Mouse (Mus musculus): ENCODE results near the gene Gm11487. TPM values are rescaled to one million over a fixed set of nuclear protein-coding genes. Genes with fewer than 3 reads are reported as not detected.
"Not testable (repeated sequence)": the region's sequence is repeated elsewhere in the genome, so short reads cannot be mapped to it uniquely, and the experiment has no call there.

Gene Gm11487
- polyA plus RNA-seq (2016; fragmentation: Nextera tagmentation; extraction: Ambion mirVana), result not detected in 2 replicates

DNA sequence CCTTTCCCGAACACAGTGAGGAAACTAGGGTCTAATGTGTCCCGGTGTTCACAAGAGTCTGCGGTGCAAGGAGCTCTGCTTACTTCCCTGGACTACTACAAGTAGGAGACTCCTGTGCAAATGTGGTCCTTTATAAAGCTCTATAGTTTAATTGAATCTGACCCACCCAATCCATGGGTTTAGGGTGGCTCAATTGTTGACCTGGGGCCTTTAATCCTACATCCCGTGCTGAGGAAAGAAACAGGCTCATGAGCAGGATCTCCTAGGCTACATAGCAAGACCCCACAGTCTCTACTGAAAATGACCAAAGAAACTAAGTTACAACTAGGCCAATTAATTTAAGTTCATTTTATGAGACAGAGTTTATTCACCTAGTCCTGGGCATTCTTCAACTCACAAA, at the start of gene Gm11487:
Gene Gm11487 (minus strand): TSS at position 101 of the 400 bp plus-strand sequence.
- H3K27ac ChIP-seq; H3K36me3 ChIP-seq (replicated peaks): not testable (repeated sequence)

DNA sequence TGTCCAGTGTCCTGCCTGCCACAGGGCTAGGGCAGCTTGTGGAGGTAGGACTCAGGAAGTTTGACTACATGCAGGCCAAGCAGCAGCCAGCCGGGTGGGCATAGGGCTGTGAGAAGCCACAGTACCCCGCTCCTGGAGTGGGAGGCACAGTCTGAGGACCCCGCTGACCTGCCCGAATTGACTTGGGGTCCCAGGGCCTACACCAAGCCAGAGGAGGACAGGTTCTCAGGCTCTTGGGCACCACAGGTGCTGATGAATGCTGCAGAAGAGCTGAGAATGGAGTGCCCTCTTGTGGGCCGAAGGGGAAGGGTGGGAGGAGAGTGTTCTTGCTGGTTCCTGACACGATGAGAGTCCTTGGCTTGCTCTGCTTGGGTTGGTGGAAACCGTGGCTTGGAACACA, 39.8 kb upstream of the Gm11487 start:
- H3K27ac ChIP-seq, result no peak overlapping the region
- no peaks in the 10 kb centered on the region for H3K4me1 ChIP-seq
- 61% methylated on average over 7 of the region's 7 CpGs for WGBS
- no peak overlapping the region for H3K4me3 ChIP-seq (replicated peaks)
- H3K27me3 ChIP-seq, result no peaks in the 10 kb centered on the region
- H3K4me2 ChIP-seq, result no peak overlapping the region
- ATAC-seq (ENCODE audit: low FRiP score), result peak; percentile 70; the same call in 1 of the 2 replicates
- H3K9ac ChIP-seq, result no peak overlapping the region
- H3K36me3 ChIP-seq (replicated peaks), result no peaks in the 10 kb centered on the region
- no peaks in the 10 kb centered on the region for H3K9me3 ChIP-seq

More for the DNA sequence above, at the start of gene Gm11487:
- not testable (repeated sequence) for H3K9ac ChIP-seq; H3K4me3 ChIP-seq (replicated peaks); H3K9me3 ChIP-seq; H3K4me2 ChIP-seq; H3K4me1 ChIP-seq; ATAC-seq (ENCODE audit: low FRiP score); H3K27me3 ChIP-seq
- 91% methylated on average over 4 of the region's 4 CpGs for WGBS

DNA sequence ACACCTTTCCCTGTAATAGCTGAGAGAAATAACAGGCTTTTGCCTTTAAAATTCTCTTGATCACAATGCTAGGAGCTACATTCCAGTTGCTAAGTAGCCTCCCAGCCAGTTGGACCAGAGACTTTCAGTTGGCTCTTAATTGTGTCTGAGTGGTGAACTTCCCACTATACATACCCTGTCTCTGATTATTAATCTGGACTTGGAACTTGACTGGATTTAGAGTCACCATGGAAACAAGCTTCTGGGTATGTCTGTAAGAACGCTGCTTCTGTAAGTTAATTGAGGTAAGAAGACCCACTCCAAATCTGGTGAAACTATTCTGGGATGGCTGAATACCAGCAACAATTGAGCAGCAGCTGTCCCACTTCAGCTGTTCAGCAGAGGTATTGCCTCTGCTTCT, 37.7 kb upstream of the Gm11487 start:
- 36% methylated on average over 1 of the region's 1 CpGs for WGBS
- Histone ChIP-seq H3K27ac (no peak overlapping the region), H3K4me3 (replicated peaks) (no peak overlapping the region), H3K9ac (no peak overlapping the region), H3K27me3 (no peaks in the 10 kb centered on the region), H3K4me1 (no peaks in the 10 kb centered on the region), H3K4me2 (no peak overlapping the region), H3K9me3 (no peaks in the 10 kb centered on the region), H3K36me3 (replicated peaks) (no peaks in the 10 kb centered on the region)
- ATAC-seq (ENCODE audit: low FRiP score), result peak; percentile 36; the same call in 1 of the 2 replicates

DNA sequence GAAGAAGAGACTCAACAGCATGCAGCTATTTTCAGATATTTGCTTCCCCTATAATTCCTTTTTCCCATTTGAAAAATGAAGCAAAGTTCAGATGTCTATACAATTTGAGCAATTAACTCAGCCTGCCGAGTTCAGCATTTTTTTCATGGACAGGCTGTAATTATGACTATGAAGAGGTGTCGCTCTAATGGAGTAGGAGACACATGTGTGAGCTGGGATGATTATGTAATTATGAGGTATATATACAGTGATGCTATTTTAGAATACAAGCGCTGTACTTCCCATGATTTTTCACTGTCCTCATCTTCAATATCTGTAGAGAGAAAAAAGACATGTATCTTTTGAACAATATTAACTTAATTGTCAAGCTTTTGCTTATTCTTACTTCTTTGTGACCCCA, 21.0 kb upstream of the Gm11487 start:
- ATAC-seq (ENCODE audit: low FRiP score), result no peak; the same call in 1 of the 2 replicates
- Histone ChIP-seq H3K4me3 (replicated peaks) (no peak overlapping the region), H3K27ac (no peak overlapping the region), H3K36me3 (replicated peaks) (no peaks in the 10 kb centered on the region), H3K9ac (no peak overlapping the region), H3K4me1 (no peaks in the 10 kb centered on the region), H3K4me2 (no peak overlapping the region), H3K27me3 (no peaks in the 10 kb centered on the region), H3K9me3 (no peaks in the 10 kb centered on the region)
- 71% methylated on average over 3 of the region's 3 CpGs for WGBS

DNA sequence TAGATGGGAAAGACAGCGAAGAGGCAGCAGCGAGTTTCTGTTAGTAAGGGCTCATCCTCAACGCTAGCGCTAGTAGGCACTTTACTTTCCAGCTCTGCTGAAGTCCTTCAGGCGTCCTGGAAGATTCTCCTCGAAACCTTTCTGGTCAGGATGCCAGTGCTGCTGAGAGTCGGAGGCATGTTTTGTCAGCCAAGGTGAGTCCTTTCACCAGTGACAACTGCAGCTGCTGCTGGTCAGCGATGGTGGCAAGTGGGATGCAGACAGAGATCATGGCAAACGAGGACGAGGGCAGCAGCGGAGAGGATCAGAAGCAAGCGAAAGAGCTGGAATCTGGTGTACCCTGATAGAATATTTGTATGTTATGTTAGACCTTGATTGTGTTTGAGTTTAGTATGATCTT, 18.2 kb upstream of the Gm11487 start:
- Histone ChIP-seq H3K9me3 (no peaks in the 10 kb centered on the region), H3K4me3 (replicated peaks) (no peak overlapping the region), H3K36me3 (replicated peaks) (no peaks in the 10 kb centered on the region), H3K9ac (no peak overlapping the region), H3K27me3 (no peaks in the 10 kb centered on the region), H3K4me1 (no peaks in the 10 kb centered on the region), H3K4me2 (no peak overlapping the region), H3K27ac (no peak overlapping the region)
- 91% methylated on average over 12 of the region's 12 CpGs for WGBS
- no peak for ATAC-seq (ENCODE audit: low FRiP score)

DNA sequence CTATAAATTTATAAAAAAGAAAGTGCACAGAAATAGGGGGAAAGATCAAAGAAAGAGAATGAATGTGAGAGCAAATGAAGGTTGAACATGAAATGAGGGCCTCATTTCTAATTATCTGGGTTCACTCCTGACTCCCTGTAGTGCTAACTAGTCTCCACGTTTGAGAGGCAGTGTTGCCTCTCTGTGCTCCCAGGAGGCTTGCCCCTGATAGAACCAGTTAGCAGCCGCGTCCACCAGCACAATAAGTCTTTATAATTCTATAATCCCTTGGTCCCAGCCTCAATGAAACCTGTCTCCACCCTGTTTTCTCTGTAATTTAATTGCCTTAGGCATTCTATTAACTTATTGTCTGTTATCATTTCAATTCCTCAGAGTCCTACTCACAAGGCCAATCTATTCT, 38.3 kb downstream of the Gm11487 start:
- H3K36me3 ChIP-seq (replicated peaks), result no peaks in the 10 kb centered on the region
- H3K9me3 ChIP-seq, result no peaks in the 10 kb centered on the region
- H3K4me1 ChIP-seq, result no peaks in the 10 kb centered on the region
- peak; percentile 84; the same call in 1 of the 2 replicates for ATAC-seq (ENCODE audit: low FRiP score)
- no peak overlapping the region for H3K4me2 ChIP-seq
- H3K9ac ChIP-seq, result no peak overlapping the region
- H3K27me3 ChIP-seq, result no peaks in the 10 kb centered on the region
- 6% methylated on average over 3 of the region's 3 CpGs for WGBS
- H3K4me3 ChIP-seq (replicated peaks), result no peak overlapping the region
- no peak overlapping the region for H3K27ac ChIP-seq

Other genes starting within 250 kb of the Gm11487 start
- gene Gm11238, start 202.8 kb upstream of the Gm11487 start, polyA plus RNA-seq (2016; fragmentation: Nextera tagmentation; extraction: Ambion mirVana), result not detected in 2 replicates
- not detected in 2 replicates for gene Gm11237, start 217.9 kb upstream of the Gm11487 start, polyA plus RNA-seq (2016; fragmentation: Nextera tagmentation; extraction: Ambion mirVana)
- not detected in 2 replicates for gene Gm11236, start 233.0 kb upstream of the Gm11487 start, polyA plus RNA-seq (2016; fragmentation: Nextera tagmentation; extraction: Ambion mirVana)